Mouse (Mus musculus) midbrain, embryonic 16.5 days (tissue): ENCODE results near the gene Gm10024. TPM values are rescaled to one million over a fixed set of nuclear protein-coding genes. Genes with fewer than 3 reads are reported as not detected.
A peak's percentile ranks its signal among the peaks of the same experiment; 100 is the strongest.
"Not testable (repeated sequence)": the region's sequence is repeated elsewhere in the genome, so short reads cannot be mapped to it uniquely, and the experiment has no call there.

Source experiments
- ATAC-seq: fragments of 200-750 bp; cut with Nextera tagmentation; 2 replicates; pipeline ENCODE4 v1.8.0; 2017; ENCODE audit warnings: moderate TSS enrichment
- H3K27ac ChIP-seq: fragments of 300-500 bp; sonication (generic); 2 replicates; pipeline ENCODE4 v1.5.1; 2014; ENCODE audit warnings: mild to moderate bottlenecking, low read length, mixed read lengths
- H3K27me3 ChIP-seq: fragments of 300-500 bp; sonication (generic); 2 replicates; pipeline ENCODE4 v1.6.1; 2014; ENCODE audit warnings: low read depth, low read length, mixed read lengths; ENCODE audit not compliant: control insufficient read depth, insufficient read depth
- H3K36me3 ChIP-seq: fragments of 300-500 bp; sonication (generic); 2 replicates; pipeline ENCODE4 v1.6.1; 2014; ENCODE audit warnings: mild to moderate bottlenecking, low read length, moderate library complexity, mixed read lengths; ENCODE audit not compliant: control insufficient read depth, insufficient read depth
- H3K4me1 ChIP-seq: fragments of 300-500 bp; sonication (generic); 2 replicates; pipeline ENCODE4 v1.6.1; 2014; ENCODE audit warnings: mild to moderate bottlenecking, low read length, mixed read lengths; ENCODE audit not compliant: control insufficient read depth, insufficient read depth
- H3K4me2 ChIP-seq: fragments of 300-500 bp; sonication (generic); 2 replicates; pipeline ENCODE4 v1.6.1; 2014; ENCODE audit warnings: mild to moderate bottlenecking, low read length, mixed read lengths
- H3K4me3 ChIP-seq: fragments of 300-500 bp; sonication (generic); 2 replicates; pipeline ENCODE4 v1.5.1; 2014; ENCODE audit warnings: low read depth, mild to moderate bottlenecking, low read length, moderate library complexity, mixed read lengths
- H3K9ac ChIP-seq: fragments of 300-500 bp; sonication (generic); 2 replicates; pipeline ENCODE4 v1.6.1; 2014; ENCODE audit warnings: low read depth, low read length, mixed read lengths
- H3K9me3 ChIP-seq: fragments of 300-500 bp; sonication (generic); replicated peaks from 2 replicates; pipeline ENCODE4 v1.6.1; 2014; ENCODE audit warnings: mild to moderate bottlenecking, low read length, mixed read lengths; ENCODE audit not compliant: control insufficient read depth, poor library complexity, severe bottlenecking
- WGBS: fragments of 180-500 bp; shearing (Covaris S2); extraction: QIAGEN DNeasy Blood & Tissue Kit; methylation state at CpG from one replicate; pipeline ENCODE4 v1.1.7; 2014; 5-methylcytosine and 5-hydroxymethylcytosine counted together
- polyA plus RNA-seq: library from polyadenylated mRNA; unstranded; fragments of >200 nt; fragmentation: Nextera tagmentation; extraction: Ambion mirVana; gene quantifications from 2 replicates; pipeline ENCODE4 v1.2.1, GENCODE M21; 2015

The Gm10024 gene
- not detected in 2 replicates for polyA plus RNA-seq

DNA sequence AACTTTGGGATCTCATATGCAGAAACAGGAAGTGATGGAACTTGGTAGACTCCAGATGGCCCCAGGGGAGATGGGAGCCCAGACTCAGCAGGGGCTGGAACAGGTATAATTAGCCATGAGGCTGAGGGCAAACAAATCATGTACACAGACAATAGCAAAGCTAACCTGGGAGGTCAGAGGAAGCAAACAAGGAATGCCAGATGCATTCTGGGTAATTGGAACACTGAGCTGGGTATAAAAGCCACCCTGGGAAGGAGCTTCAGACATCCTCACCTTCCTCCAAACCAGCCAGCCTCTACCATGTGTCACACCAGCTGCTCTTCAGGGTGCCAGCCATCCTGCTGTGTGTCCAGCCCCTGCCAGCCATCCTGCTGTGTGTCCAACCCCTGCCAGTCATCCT lies at the start of gene Gm10024:
Gm10024 (plus strand) TSS at position 301 of the 400 bp plus-strand sequence.
- not testable (repeated sequence) for H3K4me2 ChIP-seq, H3K36me3 ChIP-seq, H3K9me3 ChIP-seq, H3K27ac ChIP-seq, H3K27me3 ChIP-seq, ATAC-seq, H3K9ac ChIP-seq, H3K4me1 ChIP-seq, H3K4me3 ChIP-seq

DNA sequence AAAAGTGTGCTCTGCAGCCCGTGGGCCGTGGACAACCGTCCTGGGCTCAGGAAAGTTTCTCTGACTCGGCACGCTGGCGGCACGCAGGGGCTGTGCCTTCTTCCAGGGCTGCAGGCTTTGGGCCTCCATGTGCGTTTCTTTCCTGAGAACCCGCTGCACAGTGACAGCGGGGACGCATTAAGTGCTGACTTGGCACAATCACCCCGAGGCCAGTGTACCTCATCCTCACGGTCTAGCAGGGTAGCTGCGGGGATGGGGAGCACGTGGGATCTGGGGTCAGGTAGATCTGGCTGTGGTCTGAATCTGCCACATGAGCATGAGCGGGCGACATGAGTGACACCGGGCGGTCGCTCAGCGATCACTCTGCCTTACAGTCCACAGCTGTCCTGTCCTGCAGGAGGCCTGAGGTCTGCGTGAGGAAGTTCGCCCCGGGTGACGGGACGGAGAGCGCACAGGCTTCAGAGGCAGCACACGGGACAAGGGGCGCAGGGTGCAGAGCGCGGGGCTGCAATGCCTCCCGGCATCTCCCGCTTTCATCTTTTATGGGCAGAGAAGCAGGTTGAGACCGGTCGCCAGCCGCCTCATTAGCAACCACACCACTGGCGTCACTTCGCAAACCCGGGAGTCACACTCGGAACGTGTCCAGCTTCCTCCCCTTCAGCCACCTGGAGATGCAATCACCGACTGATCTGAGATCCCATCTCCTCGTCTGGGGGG lies 47.1 kb upstream of the Gm10024 start:
- no peak overlapping the region for H3K9ac ChIP-seq
- H3K36me3 ChIP-seq: no peaks in the 10 kb centered on the region
- no peaks in the 10 kb centered on the region for H3K27me3 ChIP-seq
- no peaks in the 10 kb centered on the region for H3K4me1 ChIP-seq
- H3K9me3 ChIP-seq: no peaks in the 10 kb centered on the region
- 61% methylated on average over 43 of the region's 43 CpGs for WGBS
- ATAC-seq: no peak
- H3K27ac ChIP-seq: no peak overlapping the region
- no peak overlapping the region for H3K4me3 ChIP-seq
- H3K4me2 ChIP-seq: no peak overlapping the region

DNA sequence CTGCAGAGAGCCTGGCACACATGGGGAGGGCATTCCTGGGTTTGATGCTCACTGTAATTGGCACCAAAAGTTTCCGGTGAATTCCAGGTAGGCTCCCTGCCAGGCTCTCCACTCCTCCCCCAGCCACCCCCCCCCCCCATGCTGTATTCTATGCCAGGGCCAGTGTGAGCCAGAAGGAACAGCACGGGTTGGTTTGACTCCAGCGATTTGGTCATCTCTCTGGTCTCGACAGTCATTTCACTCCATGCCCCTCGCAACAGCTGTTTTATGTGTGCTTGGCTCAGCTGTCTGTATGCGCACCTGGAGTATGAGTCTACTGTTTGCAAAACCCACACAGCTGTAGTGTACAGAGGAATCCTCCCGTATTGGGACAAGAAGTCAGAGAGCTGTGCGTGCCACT lies 44.9 kb upstream of the Gm10024 start:
- ATAC-seq: no peak
- Histone ChIP-seq H3K4me2 (no peak overlapping the region), H3K36me3 (no peaks in the 10 kb centered on the region), H3K4me1 (no peaks in the 10 kb centered on the region), H3K4me3 (no peak overlapping the region), H3K27ac (no peak overlapping the region), H3K9me3 (no peaks in the 10 kb centered on the region), H3K27me3 (no peaks in the 10 kb centered on the region), H3K9ac (no peak overlapping the region)
- WGBS: 78% methylated on average over 8 of the region's 8 CpGs

DNA sequence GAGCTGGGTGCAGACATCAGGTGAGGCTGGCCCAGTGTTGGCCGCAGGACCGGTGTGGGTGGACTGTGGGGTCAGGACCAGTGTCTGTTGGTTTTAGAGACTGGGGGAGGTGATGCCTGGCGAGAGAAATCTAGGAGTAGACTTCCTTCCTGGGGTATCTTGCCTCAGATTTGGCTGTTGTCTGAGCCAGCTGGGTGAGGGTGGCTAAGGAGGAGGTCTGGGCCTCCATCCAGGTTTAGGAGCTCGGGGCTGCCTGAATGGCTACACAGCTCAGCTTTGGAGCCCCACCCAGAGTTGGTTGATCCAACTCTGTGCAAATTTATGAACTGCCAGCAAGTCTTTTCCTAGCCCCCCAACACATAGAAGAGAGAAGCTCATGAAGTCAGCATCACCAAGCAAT lies 43.9 kb upstream of the Gm10024 start:
- Histone ChIP-seq H3K27me3 (no peaks in the 10 kb centered on the region), H3K4me3 (no peak overlapping the region), H3K36me3 (no peaks in the 10 kb centered on the region), H3K9me3 (no peaks in the 10 kb centered on the region), H3K27ac (no peak overlapping the region), H3K4me2 (no peak overlapping the region), H3K9ac (no peak overlapping the region), H3K4me1 (no peaks in the 10 kb centered on the region)
- ATAC-seq: no peak
- WGBS: 86% methylated on average over 4 of the region's 4 CpGs

DNA sequence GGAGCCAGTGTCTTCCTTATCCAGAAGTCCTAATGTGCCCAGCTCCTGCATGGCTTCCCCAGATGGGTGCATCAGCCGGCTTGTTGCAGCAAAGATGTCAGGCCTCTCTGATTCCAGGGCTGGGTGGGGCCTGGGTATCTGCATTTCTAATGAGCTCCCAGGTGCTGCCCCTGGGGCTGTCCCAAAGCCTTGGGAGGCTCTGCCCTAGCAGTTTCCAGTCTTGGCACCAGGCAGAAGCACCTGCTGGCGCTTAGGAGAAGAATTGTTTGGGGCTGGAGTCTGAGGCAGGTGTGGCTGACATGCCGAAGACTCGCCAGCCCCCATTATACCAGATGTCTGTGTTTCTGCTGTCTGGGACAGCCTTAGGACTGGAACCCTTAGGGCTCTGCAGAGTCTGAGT lies 40.5 kb upstream of the Gm10024 start:
- Histone ChIP-seq H3K9ac (no peak overlapping the region), H3K4me1 (no peaks in the 10 kb centered on the region), H3K27me3 (no peaks in the 10 kb centered on the region), H3K4me3 (no peak overlapping the region), H3K9me3 (no peaks in the 10 kb centered on the region), H3K4me2 (no peak overlapping the region), H3K36me3 (no peaks in the 10 kb centered on the region), H3K27ac (no peak overlapping the region)
- ATAC-seq: no peak
- WGBS: 74% methylated on average over 4 of the region's 4 CpGs

DNA sequence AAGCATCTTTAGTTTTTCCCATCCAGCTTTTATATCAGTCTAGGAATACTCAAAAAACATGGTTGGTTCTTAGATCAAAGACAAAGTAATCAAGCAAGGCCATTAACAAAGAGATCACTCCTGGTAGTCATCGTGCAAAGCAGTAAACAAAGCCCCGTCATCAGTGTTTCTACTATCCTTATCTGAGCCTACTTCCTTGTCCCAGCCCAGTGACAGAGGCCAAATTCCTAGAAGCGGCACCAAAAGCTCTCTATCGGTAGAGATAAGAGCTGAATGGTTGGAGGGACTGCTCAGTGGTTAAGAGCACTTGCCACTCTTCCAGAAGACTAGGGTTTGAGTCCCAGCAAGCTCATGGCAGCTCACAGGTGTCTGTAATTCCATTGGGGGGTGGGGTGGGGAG lies 39.7 kb upstream of the Gm10024 start:
- H3K4me1 ChIP-seq: no peaks in the 10 kb centered on the region
- no peaks in the 10 kb centered on the region for H3K9me3 ChIP-seq
- no peak overlapping the region for H3K9ac ChIP-seq
- H3K4me2 ChIP-seq: no peak overlapping the region
- H3K4me3 ChIP-seq: no peak overlapping the region
- ATAC-seq: no peak
- no peak overlapping the region for H3K27ac ChIP-seq
- 0 out of 2 replicates have a peak, but pooled peaks cover 2% of the 10 kb centered on the region for H3K27me3 ChIP-seq
- 89% methylated on average over 4 of the region's 4 CpGs for WGBS
- no peaks in the 10 kb centered on the region for H3K36me3 ChIP-seq

DNA sequence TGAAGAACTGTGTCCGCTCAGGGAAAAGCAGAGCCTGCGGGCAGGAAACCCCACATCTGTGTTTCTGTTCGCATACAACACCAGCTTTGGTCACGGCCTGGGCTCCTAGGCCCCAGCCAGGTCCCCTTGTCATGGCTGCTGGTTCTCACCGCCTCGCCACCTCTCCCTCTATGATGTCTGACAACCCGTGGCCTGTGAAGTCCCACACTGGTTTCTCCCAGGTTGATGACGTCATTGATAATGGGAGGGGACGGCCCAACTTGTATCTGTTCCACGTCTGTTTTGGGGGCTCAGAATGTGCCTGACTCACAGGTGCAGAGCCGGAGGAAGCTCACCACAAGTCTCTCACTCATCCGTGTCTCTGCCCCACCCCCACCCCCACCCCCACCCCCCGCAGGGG lies 37.5 kb upstream of the Gm10024 start:
- H3K9ac ChIP-seq: no peak overlapping the region
- ATAC-seq: no peak
- no peaks in the 10 kb centered on the region for H3K9me3 ChIP-seq
- peaks cover 18% of the 10 kb centered on the region for H3K27me3 ChIP-seq
- 57% methylated on average over 13 of the region's 13 CpGs for WGBS
- no peak overlapping the region for H3K4me3 ChIP-seq
- H3K27ac ChIP-seq: no peak overlapping the region
- H3K36me3 ChIP-seq: no peaks in the 10 kb centered on the region
- H3K4me1 ChIP-seq: peaks cover 9% of the 10 kb centered on the region
- H3K4me2 ChIP-seq: no peak overlapping the region

DNA sequence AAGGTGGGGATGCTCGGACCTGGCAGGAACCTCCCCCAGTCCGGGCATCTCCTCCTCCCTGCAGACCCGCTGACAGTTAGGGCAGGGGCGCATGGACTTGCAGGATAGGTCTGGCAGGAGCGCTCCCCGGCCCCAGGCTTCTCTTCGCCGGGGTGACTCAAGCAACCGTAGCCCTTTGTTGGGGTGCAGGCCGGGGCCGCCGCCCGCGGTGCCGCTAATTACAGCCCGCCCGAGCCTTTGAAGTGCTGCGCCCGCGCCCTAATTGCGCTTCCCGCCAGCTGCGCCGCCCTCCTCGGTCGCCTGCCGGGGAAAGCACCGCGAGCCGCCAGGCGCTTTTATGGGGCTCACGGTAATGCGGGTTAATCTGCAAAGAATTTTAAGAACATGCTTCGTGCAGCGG lies 33.7 kb upstream of the Gm10024 start:
- H3K27ac ChIP-seq: no peak overlapping the region
- peak overlapping the region; percentile 47 for H3K9ac ChIP-seq
- H3K9me3 ChIP-seq: no peaks in the 10 kb centered on the region
- H3K4me1 ChIP-seq: peaks cover 9% of the 10 kb centered on the region
- H3K36me3 ChIP-seq: no peaks in the 10 kb centered on the region
- ATAC-seq: no peak; the same call in 1 of the 2 replicates
- WGBS: 0% methylated on average over 35 of the region's 35 CpGs
- H3K27me3 ChIP-seq: peaks cover 18% of the 10 kb centered on the region
- peak overlapping the region; percentile 35 for H3K4me3 ChIP-seq
- H3K4me2 ChIP-seq: peak overlapping the region; percentile 88

DNA sequence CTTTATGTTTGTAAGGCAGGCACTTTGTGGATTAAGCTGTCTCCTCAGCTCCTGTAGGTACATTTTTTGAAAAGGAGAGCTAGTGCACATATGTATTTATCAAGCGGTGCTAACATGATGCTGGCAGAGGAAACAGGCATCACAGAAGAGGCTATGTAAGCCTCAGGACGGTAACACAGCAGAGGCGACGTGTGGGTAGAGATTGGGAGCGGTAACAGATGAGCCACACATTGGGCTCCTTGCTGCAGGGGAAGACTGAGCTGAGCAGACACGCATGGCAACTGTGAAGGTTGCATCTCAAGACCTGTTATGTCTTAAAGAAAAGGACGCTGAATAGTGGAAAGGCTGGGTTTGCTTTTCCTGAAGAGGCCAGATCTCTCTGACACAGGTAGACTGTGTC lies 28.3 kb upstream of the Gm10024 start:
- Histone ChIP-seq H3K9me3 (no peaks in the 10 kb centered on the region), H3K4me2 (no peak overlapping the region), H3K4me1 (peaks cover 6% of the 10 kb centered on the region; the same call in 1 of the 2 replicates), H3K9ac (no peak overlapping the region), H3K4me3 (no peak overlapping the region), H3K36me3 (no peaks in the 10 kb centered on the region), H3K27me3 (peaks cover 23% of the 10 kb centered on the region), H3K27ac (no peak overlapping the region)
- ATAC-seq: no peak
- WGBS: 75% methylated on average over 7 of the region's 7 CpGs
